Mouse (Mus musculus) C2C12 (cell line): ENCODE measurements at regions not wholly inside any gene's neighbourhood (a gene's known extent, or its start where the extent isn't known, plus 50 kb on each side); places are given as distances from the start of the nearest gene placed in this dataset.

Source experiments
- H3K27me3 ChIP-seq: one replicate; pipeline ENCODE4 v1.6.1; 2011; ENCODE audit not compliant: control insufficient read depth, insufficient read depth, insufficient read length
- H3K36me3 ChIP-seq: one replicate; pipeline ENCODE4 v1.6.1; 2011; ENCODE audit not compliant: control insufficient read depth, insufficient read depth
- H3K4me3 ChIP-seq: one replicate; pipeline ENCODE4 v1.5.1; 2011; ENCODE audit warnings: mild to moderate bottlenecking, control low read depth; ENCODE audit not compliant: poor library complexity, insufficient read depth, severe bottlenecking
- H3K79me2 ChIP-seq: one replicate; pipeline ENCODE4 v1.6.1; 2011; ENCODE audit not compliant: control insufficient read depth, insufficient read depth
- H3K79me3 ChIP-seq: one replicate; pipeline ENCODE4 v1.6.1; 2011; ENCODE audit warnings: low read depth, control low read depth
- H3ac ChIP-seq: one replicate; pipeline ENCODE3; 2011; ENCODE audit warnings: low read depth; ENCODE audit not compliant: control insufficient read depth, insufficient read length
- CEBPB ChIP-seq: IDR thresholded peaks from one replicate; pipeline ENCODE4 v1.6.1; 2011; ENCODE audit warnings: low read depth, mild to moderate bottlenecking, control low read depth, moderate library complexity
- CTCF ChIP-seq: IDR thresholded peaks from one replicate; pipeline ENCODE4 v1.5.1; 2011; ENCODE audit not compliant: control insufficient read depth, insufficient read depth, insufficient read length
- FOSL1 ChIP-seq: IDR thresholded peaks from one replicate; pipeline ENCODE4 v1.8.0; 2011; ENCODE audit warnings: mild to moderate bottlenecking, low read length; ENCODE audit not compliant: poor library complexity, insufficient read depth, severe bottlenecking
- MAX ChIP-seq: IDR thresholded peaks from one replicate; pipeline ENCODE4 v1.6.1; 2011; ENCODE audit warnings: mild to moderate bottlenecking, control low read depth
- MYOD1 ChIP-seq: IDR thresholded peaks from one replicate; pipeline ENCODE4 v1.6.1; 2011; ENCODE audit warnings: low read depth; ENCODE audit not compliant: control insufficient read depth, insufficient read length
- MYOG ChIP-seq: IDR thresholded peaks from one replicate; pipeline ENCODE4 v1.6.1; 2011; ENCODE audit not compliant: control insufficient read depth, insufficient read length; ENCODE audit errors: extremely low read depth
- USF1 ChIP-seq: IDR thresholded peaks from one replicate; pipeline ENCODE4 v1.6.1; 2011; ENCODE audit warnings: low read depth, mild to moderate bottlenecking, control low read depth, moderate library complexity

DNA sequence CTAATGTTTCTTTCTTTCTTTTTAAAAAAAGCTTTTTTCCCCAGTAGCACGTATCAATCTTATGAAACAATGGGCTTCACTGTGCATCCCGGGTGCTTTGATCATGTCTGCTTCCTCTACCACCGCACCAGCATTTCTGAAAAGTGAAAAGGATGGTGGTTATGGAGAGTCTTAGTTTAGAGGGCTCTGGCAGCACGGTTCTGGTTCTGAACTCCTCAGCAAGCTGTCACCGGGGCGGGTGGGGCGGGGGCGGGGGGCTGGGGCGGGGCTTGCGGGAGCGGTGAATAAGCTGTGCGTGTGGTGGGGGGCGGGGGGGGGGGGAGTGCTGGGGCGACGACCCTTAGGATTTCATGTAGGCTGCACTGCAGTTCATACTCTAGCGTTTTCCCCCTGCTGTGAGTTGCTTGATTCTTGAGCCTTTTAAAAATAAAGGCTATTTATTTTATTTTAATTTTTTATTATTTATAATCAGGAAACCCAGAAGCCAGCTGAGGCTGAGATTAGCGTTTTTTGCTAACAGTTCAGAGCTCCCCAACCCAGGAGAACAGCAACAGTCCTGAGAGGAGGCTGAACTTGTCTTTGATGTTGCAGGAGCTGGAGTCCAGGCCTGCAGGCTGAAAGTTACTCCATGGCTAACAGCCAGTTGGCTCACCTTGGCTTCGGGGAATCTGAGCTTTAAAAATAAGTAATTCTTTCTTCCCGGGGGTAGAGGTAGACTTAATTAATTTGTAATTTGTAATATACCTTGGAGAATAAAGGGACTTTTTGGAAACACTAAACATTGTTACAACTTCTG is 59.2 kb upstream of the Tut7 start:
- no peaks in the 10 kb centered on the region for H3K79me2 ChIP-seq
- no peaks in the 10 kb centered on the region for H3K27me3 ChIP-seq
- no peak overlapping the region for H3K4me3 ChIP-seq
- no peak overlapping the region for H3ac ChIP-seq
- no peaks in the 10 kb centered on the region for H3K36me3 ChIP-seq
- H3K79me3 ChIP-seq = no peaks in the 10 kb centered on the region
- TF ChIP-seq MYOD1 (no peak), CEBPB (no peak), USF1 (no peak), MYOG (no peak), MAX (no peak), FOSL1 (no peak), CTCF (no peak)

DNA sequence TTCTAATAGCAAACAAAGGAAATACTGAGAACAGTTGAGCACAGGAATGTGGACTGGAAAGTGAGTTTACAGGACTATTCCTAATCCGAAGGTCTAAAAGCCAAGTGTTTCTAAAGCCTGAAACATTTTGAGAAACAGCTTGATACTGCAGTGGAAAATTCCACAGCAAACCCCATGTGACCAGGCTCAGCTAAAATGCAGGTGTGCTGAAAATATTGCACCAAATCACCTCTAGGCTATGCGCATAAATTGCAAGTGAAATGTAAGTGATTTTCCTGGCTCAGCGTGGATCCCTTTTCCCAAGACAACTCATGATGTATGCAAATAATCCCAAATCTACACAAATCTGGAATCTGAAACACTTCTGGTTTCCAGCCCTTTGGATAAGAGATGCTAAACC is 57.1 kb upstream of the Tut7 start:
- Histone ChIP-seq H3K27me3 (no peaks in the 10 kb centered on the region), H3ac (no peak overlapping the region), H3K79me2 (no peaks in the 10 kb centered on the region), H3K36me3 (no peaks in the 10 kb centered on the region), H3K4me3 (no peak overlapping the region), H3K79me3 (no peaks in the 10 kb centered on the region)
- no peak for TF ChIP-seq USF1
- no peak for TF ChIP-seq CEBPB
- TF ChIP-seq MYOG = no peak
- no peak for TF ChIP-seq FOSL1
- no peak for TF ChIP-seq MAX
- TF ChIP-seq CTCF = no peak
- TF ChIP-seq MYOD1 = no peak

DNA sequence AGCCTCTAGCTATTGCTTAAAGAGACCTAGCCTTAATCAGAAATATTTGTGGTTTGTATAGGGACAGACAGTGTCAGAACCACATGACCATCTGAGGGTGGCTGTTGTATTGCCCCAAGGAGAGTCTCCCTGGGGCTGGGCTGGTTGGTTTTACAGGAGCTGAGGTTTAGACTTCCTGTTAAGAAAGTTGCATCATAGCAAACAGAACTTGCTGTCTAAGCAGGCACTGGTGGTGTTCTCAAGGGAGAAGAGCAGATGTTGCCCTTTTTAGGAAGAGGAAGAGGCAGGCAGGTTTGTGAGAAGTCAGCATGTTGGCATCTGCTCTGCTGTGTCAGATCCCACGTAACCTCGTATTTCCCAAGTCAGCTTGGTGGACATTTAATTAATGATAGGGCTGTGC is 52.7 kb upstream of the Tut7 start:
- H3K27me3 ChIP-seq = no peaks in the 10 kb centered on the region
- H3K79me2 ChIP-seq = no peaks in the 10 kb centered on the region
- no peak overlapping the region for H3K4me3 ChIP-seq
- TF ChIP-seq FOSL1 (no peak), MAX (no peak), CTCF (no peak), MYOG (no peak), CEBPB (peak; percentile 86), USF1 (peak; percentile 65), MYOD1 (peak; percentile 56)
- no peaks in the 10 kb centered on the region for H3K79me3 ChIP-seq
- H3ac ChIP-seq = no peak overlapping the region
- no peaks in the 10 kb centered on the region for H3K36me3 ChIP-seq

DNA sequence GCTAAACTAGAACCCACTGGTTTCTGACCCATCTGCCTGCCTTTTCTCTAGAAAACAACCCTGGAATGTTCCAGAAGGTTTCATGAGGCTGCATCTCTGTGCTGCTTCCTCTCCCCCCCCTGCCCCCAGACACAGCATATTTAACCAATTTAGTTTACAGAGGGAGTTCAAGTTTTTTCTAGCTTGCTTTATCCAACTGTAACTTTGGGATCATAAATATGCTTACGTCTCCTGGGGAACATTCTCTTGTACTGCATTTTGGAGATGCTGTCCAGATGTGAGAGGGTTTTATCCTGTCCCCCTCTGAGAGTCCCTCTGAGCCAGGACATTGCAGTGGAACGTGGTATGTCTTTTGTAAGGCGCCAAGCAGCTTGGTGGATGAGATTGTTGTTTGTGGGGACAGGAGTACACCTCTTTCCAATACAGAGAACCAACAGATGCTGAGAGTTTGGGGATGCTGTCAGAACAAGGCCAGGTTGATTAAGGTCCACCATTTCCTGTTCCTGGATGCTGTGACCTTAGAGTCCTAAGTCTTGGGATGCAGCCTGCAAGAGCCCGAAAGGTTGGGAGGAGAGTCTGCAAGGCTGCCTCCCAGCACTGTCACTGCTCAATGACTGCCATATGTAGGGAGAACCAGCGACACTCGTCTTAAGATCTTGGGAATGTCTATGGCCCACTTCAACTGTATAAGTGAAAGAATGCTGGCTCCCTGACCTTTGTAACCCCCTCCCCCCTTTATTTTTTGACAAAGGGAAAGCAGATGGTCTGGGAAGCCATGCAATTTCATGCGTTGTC is 51.4 kb upstream of the Tut7 start:
- Histone ChIP-seq H3K27me3 (no peaks in the 10 kb centered on the region), H3ac (no peak overlapping the region), H3K79me3 (no peaks in the 10 kb centered on the region), H3K36me3 (no peaks in the 10 kb centered on the region), H3K4me3 (no peak overlapping the region), H3K79me2 (no peaks in the 10 kb centered on the region)
- TF ChIP-seq CTCF (no peak), MYOD1 (no peak), MAX (no peak), USF1 (no peak), MYOG (no peak), CEBPB (no peak), FOSL1 (no peak)
